Mouse (Mus musculus) intestine, embryonic 15.5 days (tissue): Measurements from ENCODE around the gene Golga1. TPM values are rescaled to one million over a fixed set of nuclear protein-coding genes. Genes with fewer than 3 reads are reported as not detected.
"Not testable (repeated sequence)": the region's sequence is repeated elsewhere in the genome, so short reads cannot be mapped to it uniquely, and the experiment has no call there.

Experiments
- ATAC-seq: fragments of 200-750 bp; cut with Nextera tagmentation; 2 replicates; pipeline ENCODE4 v1.8.0; 2017; ENCODE audit warnings: moderate TSS enrichment, moderate library complexity
- H3K27ac ChIP-seq: fragments of 300-500 bp; sonication (generic); 2 replicates; pipeline ENCODE4 v1.5.1; 2015; ENCODE audit warnings: mild to moderate bottlenecking, inconsistent platforms
- H3K27me3 ChIP-seq: fragments of 300-500 bp; sonication (generic); replicated peaks from 2 replicates; pipeline ENCODE4 v1.6.1; 2015; ENCODE audit warnings: inconsistent platforms
- H3K36me3 ChIP-seq: fragments of 300-500 bp; sonication (generic); 2 replicates; pipeline ENCODE4 v1.6.1; 2015; ENCODE audit warnings: inconsistent platforms
- H3K4me1 ChIP-seq: fragments of 300-500 bp; sonication (generic); replicated peaks from 2 replicates; pipeline ENCODE4 v1.6.1; 2015; ENCODE audit warnings: inconsistent platforms
- H3K4me2 ChIP-seq: fragments of 300-500 bp; sonication (generic); replicated peaks from 2 replicates; pipeline ENCODE4 v1.6.1; 2015; ENCODE audit warnings: mild to moderate bottlenecking, inconsistent platforms
- H3K4me3 ChIP-seq: fragments of 300-500 bp; sonication (generic); replicated peaks from 2 replicates; pipeline ENCODE4 v1.5.1; 2015; ENCODE audit warnings: inconsistent platforms
- H3K9ac ChIP-seq: fragments of 300-500 bp; sonication (generic); 2 replicates; pipeline ENCODE4 v1.6.1; 2015; ENCODE audit warnings: inconsistent platforms
- H3K9me3 ChIP-seq: fragments of 300-500 bp; sonication (generic); 2 replicates; pipeline ENCODE4 v1.6.1; 2016; ENCODE audit warnings: inconsistent platforms
- WGBS: fragments of 180-500 bp; shearing (Covaris S2); methylation state at CpG from one replicate; pipeline ENCODE4 v1.1.7; 2015; 5-methylcytosine and 5-hydroxymethylcytosine counted together
- polyA plus RNA-seq: library from polyadenylated mRNA; unstranded; fragments of >200 nt; fragmentation: Nextera tagmentation; extraction: Ambion mirVana; gene quantifications from 2 replicates; pipeline ENCODE4 v1.2.1, GENCODE M21; 2015

Gene Golga1
- polyA plus RNA-seq, 1 experiment from 2014 or later: 28.9 TPM

GRCm38 (mm10) chr2:39031611-39032010, 33.7 kb downstream of the Golga1 start:
- Histone ChIP-seq H3K27ac (no peak overlapping the region), H3K9me3 (no peaks in the 10 kb centered on the region), H3K27me3 (no peaks in the 10 kb centered on the region), H3K36me3 (peaks cover 16% of the 10 kb centered on the region; the same call in 1 of the 2 replicates), H3K4me2 (no peak overlapping the region), H3K4me3 (no peak overlapping the region), H3K9ac (no peak overlapping the region), H3K4me1 (no peaks in the 10 kb centered on the region)
- 98% methylated on average over 1 of the region's 1 CpGs for WGBS
- ATAC-seq: no peak

DNA sequence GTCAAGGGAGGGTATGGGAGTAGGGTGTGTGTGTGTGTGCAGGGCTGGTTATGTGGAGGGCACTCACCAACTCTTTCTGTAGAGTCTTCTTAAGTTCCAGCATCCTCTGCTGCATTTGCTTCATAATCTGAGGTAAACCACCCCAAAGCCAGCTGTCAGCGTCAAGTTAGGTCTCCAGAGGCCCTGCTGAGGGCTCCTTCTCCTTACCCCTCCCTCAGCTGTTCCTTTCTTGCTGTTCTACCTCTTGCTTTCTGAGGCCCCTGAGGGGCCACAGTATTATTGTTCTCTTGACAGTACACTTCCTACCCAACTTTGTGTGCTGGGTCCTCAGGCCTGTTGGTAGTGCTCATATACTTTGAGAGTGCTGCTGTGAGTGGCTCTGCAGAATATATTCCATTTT, 45.3 kb downstream of the Golga1 start:
- Histone ChIP-seq H3K9me3 (no peaks in the 10 kb centered on the region), H3K36me3 (peaks cover 50% of the 10 kb centered on the region), H3K4me2 (no peak overlapping the region), H3K4me1 (no peaks in the 10 kb centered on the region), H3K4me3 (no peak overlapping the region), H3K27me3 (no peaks in the 10 kb centered on the region), H3K9ac (no peak overlapping the region), H3K27ac (no peak overlapping the region)
- no peak for ATAC-seq
- 89% methylated on average over 1 of the region's 1 CpGs for WGBS

- H3K36me3 ChIP-seq: peaks cover 44% of the 10 kb centered on the region
- no peak for ATAC-seq
- no peak overlapping the region for H3K4me3 ChIP-seq
- no peak overlapping the region for H3K4me2 ChIP-seq
- H3K9me3 ChIP-seq: no peaks in the 10 kb centered on the region
- H3K27ac ChIP-seq: no peak overlapping the region
- WGBS: 75% methylated on average over 3 of the region's 3 CpGs
- H3K4me1 ChIP-seq: no peaks in the 10 kb centered on the region
- no peaks in the 10 kb centered on the region for H3K27me3 ChIP-seq
- no peak overlapping the region for H3K9ac ChIP-seq
These were observed 48.8 kb downstream of the Golga1 start for GRCm38 (mm10) chr2:39016581-39016980.

DNA sequence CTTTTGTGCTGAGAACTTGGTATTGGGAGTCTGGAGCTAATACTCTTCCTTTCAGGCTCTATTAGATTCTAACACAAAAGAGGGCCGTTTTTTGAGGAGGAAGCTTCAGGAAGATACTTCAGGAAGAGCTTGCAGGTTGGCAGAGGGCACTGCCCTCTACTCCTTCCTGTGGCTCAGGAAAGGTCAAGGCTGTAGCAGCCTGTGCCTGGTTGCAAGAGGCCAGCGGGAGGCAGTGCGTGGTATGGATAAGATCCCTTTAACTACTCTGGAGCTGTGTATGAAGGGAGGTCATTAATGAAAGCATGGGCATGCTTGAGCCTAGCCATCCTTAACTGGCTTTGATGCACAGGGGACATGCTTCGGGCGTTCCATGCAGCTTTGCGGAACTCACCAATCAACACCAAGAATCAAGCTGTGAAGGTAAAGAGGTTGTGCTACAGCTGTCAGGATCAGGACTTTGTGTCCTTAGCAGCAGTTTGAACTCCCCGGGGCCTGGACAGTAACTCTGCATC, 52.5 kb downstream of the Golga1 start:
- Histone ChIP-seq H3K27me3 (no peaks in the 10 kb centered on the region), H3K9ac (no peak overlapping the region), H3K27ac (no peak overlapping the region), H3K9me3 (no peaks in the 10 kb centered on the region), H3K4me1 (peaks cover 16% of the 10 kb centered on the region; the same call in 1 of the 2 replicates), H3K36me3 (peaks cover 24% of the 10 kb centered on the region; the same call in 1 of the 2 replicates), H3K4me2 (no peak overlapping the region), H3K4me3 (no peak overlapping the region)
- no peak for ATAC-seq
- WGBS: 88% methylated on average over 7 of the region's 7 CpGs

- H3K9ac ChIP-seq: no peak overlapping the region
- H3K4me1 ChIP-seq: peaks cover 20% of the 10 kb centered on the region; the same call in 1 of the 2 replicates
- 86% methylated on average over 3 of the region's 3 CpGs for WGBS
- no peak overlapping the region for H3K4me3 ChIP-seq
- no peak overlapping the region for H3K4me2 ChIP-seq
- peaks cover 23% of the 10 kb centered on the region; the same call in 1 of the 2 replicates for H3K36me3 ChIP-seq
- H3K27ac ChIP-seq: no peak overlapping the region
- no peaks in the 10 kb centered on the region for H3K9me3 ChIP-seq
- no peak for ATAC-seq
- H3K27me3 ChIP-seq: no peaks in the 10 kb centered on the region
These were observed 53.4 kb downstream of the Golga1 start for GRCm38 (mm10) chr2:39011971-39012370.

DNA sequence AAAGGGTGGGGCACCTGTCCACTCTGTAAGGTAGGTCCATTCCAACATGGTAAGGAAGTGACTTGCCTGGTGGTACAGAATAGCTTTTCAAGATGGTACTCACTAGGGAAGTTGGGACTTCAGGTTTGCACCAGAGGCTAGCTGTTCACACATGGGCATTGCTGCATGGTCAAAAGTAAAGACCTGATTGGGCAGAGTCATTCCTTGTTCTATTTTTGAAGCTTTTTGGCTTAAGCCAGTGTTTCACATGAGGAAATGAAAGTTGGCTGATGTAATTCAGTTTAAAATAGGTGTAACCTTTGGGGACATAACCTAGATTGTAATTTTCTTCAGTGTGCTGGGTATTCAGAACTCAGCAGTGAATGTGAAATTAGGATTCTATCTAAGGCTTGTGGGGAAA, 54.1 kb downstream of the Golga1 start:
- ATAC-seq: no peak
- Histone ChIP-seq H3K4me2 (no peak overlapping the region), H3K27ac (no peak overlapping the region), H3K36me3 (peaks cover 23% of the 10 kb centered on the region; the same call in 1 of the 2 replicates), H3K4me3 (no peak overlapping the region), H3K4me1 (peaks cover 22% of the 10 kb centered on the region), H3K9me3 (no peaks in the 10 kb centered on the region), H3K9ac (no peak overlapping the region), H3K27me3 (no peaks in the 10 kb centered on the region)

DNA sequence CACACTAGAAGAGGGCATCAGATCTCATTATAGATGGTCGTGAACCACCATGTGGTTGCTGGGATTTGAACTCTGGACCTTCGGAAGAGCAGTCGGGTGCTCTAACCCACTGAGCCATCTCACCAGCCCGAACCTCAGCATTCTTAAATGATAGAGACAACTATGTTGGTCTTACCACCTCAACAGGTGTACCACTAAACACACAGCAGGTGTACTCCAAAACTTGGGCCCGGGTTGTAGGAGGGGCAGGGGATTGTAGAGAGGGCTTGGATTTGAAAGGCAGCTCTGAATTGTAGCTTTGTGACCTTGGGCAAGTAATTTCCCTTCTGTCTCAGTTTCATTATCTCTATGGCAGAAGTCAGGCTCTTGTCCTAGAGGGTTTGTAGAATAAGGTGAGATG, 55.2 kb downstream of the Golga1 start:
- ATAC-seq: not testable (repeated sequence)
- 88% methylated on average over 5 of the region's 5 CpGs for WGBS
- H3K4me1 ChIP-seq: peaks cover 28% of the 10 kb centered on the region

DNA sequence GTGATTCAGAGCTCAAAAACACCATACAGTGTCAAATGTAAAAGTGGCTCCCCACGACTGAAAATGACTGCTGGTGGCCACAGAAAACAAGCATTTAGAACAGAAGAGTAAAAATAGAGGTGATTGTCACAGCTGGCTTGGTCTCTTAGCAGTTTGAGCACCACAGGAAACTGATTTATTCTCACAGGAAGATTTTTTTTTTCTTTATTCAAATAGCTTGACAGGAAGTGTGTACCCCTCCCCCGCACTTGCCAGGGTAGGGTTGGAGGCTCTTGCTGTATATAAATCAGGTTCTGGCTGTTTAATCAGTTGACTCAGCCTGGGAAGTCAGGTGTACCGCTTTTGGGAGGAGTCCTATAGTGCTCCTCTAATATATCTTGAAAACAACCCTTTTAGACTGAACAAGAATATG, 56.4 kb downstream of the Golga1 start:
- no peak for ATAC-seq
- Histone ChIP-seq H3K4me3 (peak overlapping the region; percentile 73), H3K4me1 (peaks cover 28% of the 10 kb centered on the region), H3K4me2 (peak overlapping the region; percentile 85), H3K9ac (peak overlapping the region; percentile 78), H3K27me3 (no peaks in the 10 kb centered on the region), H3K27ac (peak overlapping the region; percentile 83), H3K9me3 (no peaks in the 10 kb centered on the region), H3K36me3 (0 out of 2 replicates have a peak, but pooled peaks cover 10% of the 10 kb centered on the region)
- 7% methylated on average over 3 of the region's 3 CpGs for WGBS

More for the DNA sequence above, 55.2 kb downstream of the Golga1 start:
- not testable (repeated sequence) for H3K9ac ChIP-seq, H3K4me3 ChIP-seq, H3K4me2 ChIP-seq, H3K9me3 ChIP-seq, H3K27me3 ChIP-seq, H3K27ac ChIP-seq
- H3K36me3 ChIP-seq: peaks cover 16% of the 10 kb centered on the region; the same call in 1 of the 2 replicates

DNA sequence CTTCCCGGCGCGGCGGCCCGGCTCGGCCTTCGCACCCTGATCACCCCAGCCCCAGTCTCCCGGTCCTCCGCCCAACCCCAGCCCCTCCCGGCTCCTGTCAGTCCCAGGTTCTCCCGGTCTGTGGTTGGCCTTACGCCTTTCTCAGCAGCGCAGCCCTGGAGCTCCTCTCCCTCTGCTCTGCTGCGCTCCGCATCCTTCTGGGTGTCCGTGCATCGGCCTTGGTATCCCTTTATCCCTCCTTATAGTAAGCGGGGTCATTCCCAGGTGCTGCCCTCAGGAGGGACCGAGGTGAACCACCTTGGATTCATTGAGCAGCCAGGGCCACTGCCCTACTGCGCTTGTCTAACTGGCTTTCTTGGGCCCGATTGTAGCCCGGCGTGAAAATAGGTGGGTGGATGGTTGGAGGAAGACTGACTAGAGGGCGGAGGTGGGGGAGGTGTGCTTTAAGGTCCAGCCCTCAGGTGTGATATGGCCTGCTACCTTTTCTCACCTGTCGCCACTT, 56.9 kb downstream of the Golga1 start:
- Histone ChIP-seq H3K27ac (peak overlapping the region; percentile 83), H3K9ac (peak overlapping the region; percentile 78), H3K4me3 (peak overlapping the region; percentile 73), H3K27me3 (no peaks in the 10 kb centered on the region), H3K4me2 (peak overlapping the region; percentile 85), H3K9me3 (no peaks in the 10 kb centered on the region), H3K36me3 (0 out of 2 replicates have a peak, but pooled peaks cover 9% of the 10 kb centered on the region), H3K4me1 (peaks cover 34% of the 10 kb centered on the region)
- ATAC-seq: peak; percentile 48
- WGBS: under 1% methylated on average over 24 of the region's 25 CpGs

GRCm38 (mm10) chr2:39007865-39008264, 57.5 kb downstream of the Golga1 start:
- Histone ChIP-seq H3K4me3 (peak overlapping the region; percentile 73), H3K9ac (peak overlapping the region; percentile 78), H3K4me2 (peak overlapping the region; percentile 85), H3K36me3 (peaks cover 9% of the 10 kb centered on the region; the same call in 1 of the 2 replicates), H3K4me1 (peaks cover 39% of the 10 kb centered on the region), H3K9me3 (no peaks in the 10 kb centered on the region), H3K27me3 (no peaks in the 10 kb centered on the region), H3K27ac (peak overlapping the region; percentile 85)
- under 1% methylated on average over 44 of the region's 44 CpGs for WGBS
- peak; percentile 88 for ATAC-seq

DNA sequence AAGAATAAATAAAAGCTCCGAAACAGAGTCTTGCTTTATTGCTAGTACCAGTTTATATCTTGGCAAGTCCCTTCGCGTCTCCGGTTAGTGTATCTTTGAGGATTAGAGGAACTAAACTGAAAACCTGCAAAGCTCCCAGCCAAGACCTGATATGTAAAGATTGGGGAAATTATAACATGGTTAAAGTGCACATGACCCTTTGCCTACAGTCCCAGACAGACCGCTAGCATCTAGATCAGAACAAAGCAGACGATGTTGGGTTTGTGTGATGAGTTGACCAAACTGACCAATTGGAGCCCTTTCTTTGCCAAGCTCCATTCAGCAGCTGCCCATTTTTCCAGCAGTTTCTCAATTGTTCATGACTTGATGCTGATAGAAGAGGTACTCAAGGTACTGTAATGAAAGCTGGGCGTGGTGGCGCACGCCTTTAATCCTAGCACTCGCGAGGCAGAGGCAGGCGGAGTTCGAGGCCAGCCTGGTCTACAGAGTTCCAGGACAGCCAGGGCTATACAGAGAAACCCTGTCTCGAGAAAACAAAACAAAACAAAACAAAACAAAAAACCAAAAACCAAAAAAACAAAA, 59.1 kb downstream of the Golga1 start:
- 88% methylated on average over 14 of the region's 14 CpGs for WGBS
- Histone ChIP-seq H3K4me3 (peak overlapping the region; percentile 74; the same call in 1 of the 2 replicates), H3K36me3 (peaks cover 14% of the 10 kb centered on the region), H3K9ac (no peak overlapping the region), H3K27ac (no peak overlapping the region), H3K27me3 (no peaks in the 10 kb centered on the region), H3K4me2 (peak overlapping the region; percentile 73), H3K9me3 (no peaks in the 10 kb centered on the region), H3K4me1 (peaks cover 49% of the 10 kb centered on the region)
- no peak for ATAC-seq

- H3K9me3 ChIP-seq: no peaks in the 10 kb centered on the region
- H3K27ac ChIP-seq: peak within 1 kb of the TSS; percentile 83
- no peak for ATAC-seq
- H3K9ac ChIP-seq: peak within 1 kb of the TSS; percentile 66
- peak within 1 kb of the TSS; percentile 74 for H3K4me3 ChIP-seq
- H3K36me3 ChIP-seq: peaks cover 20% of the 10 kb centered on the region
- H3K27me3 ChIP-seq: no peaks in the 10 kb centered on the region
- 11% methylated on average over 15 of the region's 15 CpGs for WGBS
- peaks cover 43% of the 10 kb centered on the region for H3K4me1 ChIP-seq
- H3K4me2 ChIP-seq: peak within 1 kb of the TSS; percentile 73
These were observed 59.7 kb downstream of the Golga1 start, which contains the start of gene Rpl35 for GRCm38 (mm10) chr2:39005574-39006079. TSS of gene Rpl35 (minus strand) at chr2:39005624.
